Mouse (Mus musculus): ENCODE measurements around the gene Fam102a. TPM values are rescaled to one million over a fixed set of nuclear protein-coding genes. Genes with fewer than 3 reads are reported as not detected.

Fam102a gene
- polyA plus RNA-seq, 1 experiment from 2014 or later, result 15.5 TPM

DNA sequence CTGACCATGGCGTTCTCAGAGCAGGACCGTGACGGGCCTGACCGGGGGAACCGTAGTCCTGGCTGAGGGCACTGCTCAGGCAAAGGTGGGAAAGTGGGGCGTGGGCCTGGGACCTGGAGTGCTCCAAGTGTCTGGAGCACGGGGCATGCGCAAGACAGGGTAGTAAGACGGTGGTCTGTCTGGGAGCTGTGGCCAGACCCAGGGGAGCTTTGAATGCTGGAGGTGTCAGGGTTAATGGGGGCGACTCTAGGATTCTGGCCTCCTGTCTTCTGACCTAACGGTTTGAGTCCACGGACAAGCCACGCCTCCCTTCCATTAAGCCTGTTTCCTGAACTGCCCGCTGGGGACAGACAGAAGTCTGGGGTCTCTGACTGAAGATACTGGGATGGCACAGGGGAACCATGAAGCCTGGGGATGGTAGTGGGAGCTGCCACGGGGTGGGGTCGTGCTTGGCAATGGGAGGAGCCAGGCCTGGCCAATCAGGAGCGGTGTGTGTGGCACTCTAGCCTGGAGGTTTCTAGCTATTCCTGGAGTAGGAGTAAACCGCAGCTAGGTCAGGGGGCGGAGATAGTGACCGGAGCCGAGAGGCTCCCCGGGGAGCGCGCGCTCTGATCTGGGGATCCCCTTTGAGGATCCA is 73.1 kb downstream of the Fam102a start:
- WGBS, result 8% methylated on average over 25 of the region's 25 CpGs
- Histone ChIP-seq H3K9me3 (replicated peaks) (no peaks in the 10 kb centered on the region), H3K9ac (0 out of 2 replicates have a peak overlapping the region, but pooled peaks have one; percentile 19), H3K4me2 (replicated peaks) (peak overlapping the region; percentile 73), H3K36me3 (no peaks in the 10 kb centered on the region), H3K27ac (no peak overlapping the region), H3K4me3 (peak overlapping the region; percentile 59), H3K4me1 (peaks cover 29% of the 10 kb centered on the region), H3K27me3 (peaks cover 17% of the 10 kb centered on the region; the same call in 1 of the 2 replicates)
- ATAC-seq (ENCODE audit: low FRiP score), result peak; percentile 27; the same call in 1 of the 2 replicates

DNA sequence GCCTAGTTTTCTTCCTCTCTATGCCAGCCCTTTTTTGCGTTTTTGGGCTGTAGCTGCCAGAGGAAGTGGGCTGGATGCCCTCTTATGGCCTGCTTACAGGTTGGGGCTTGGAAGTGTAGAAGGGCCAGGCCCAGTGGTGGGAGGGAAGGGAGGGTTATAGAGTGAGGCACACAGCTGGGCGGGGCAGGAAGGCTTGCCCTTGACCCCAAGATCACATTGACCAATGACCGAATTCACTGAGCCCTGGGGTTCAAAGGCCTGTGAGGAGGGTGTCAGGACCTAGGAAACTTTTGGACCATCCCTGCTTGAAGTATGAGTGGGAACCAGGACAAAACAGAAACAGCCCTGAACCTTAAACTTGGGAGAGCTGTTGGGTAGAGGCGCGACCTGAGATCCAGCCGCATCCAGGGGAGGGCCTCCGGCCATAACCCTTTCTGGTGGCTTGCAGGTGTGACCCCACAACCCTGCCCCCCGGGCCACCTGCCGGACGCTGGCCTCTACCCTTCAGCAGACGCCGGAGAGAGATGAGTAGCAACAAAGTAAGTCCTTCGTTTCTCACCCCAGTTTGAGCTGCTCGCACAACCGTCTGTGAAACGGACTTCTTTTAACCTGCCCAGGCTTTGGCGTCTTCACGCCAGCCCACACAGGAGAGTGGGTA is 73.8 kb downstream of the Fam102a start:
- Histone ChIP-seq H3K36me3 (no peaks in the 10 kb centered on the region), H3K4me2 (replicated peaks) (peak overlapping the region; percentile 73), H3K27ac (peak overlapping the region; percentile 40; the same call in 1 of the 2 replicates), H3K4me1 (peaks cover 29% of the 10 kb centered on the region), H3K4me3 (peak overlapping the region; percentile 59; the same call in 1 of the 2 replicates), H3K9ac (0 out of 2 replicates have a peak overlapping the region, but pooled peaks have one; percentile 19), H3K27me3 (peaks cover 17% of the 10 kb centered on the region; the same call in 1 of the 2 replicates), H3K9me3 (replicated peaks) (no peaks in the 10 kb centered on the region)
- whole genome bisulfite sequencing, result 36% methylated on average over 18 of the region's 18 CpGs
- no peak for ATAC-seq (ENCODE audit: low FRiP score)

DNA sequence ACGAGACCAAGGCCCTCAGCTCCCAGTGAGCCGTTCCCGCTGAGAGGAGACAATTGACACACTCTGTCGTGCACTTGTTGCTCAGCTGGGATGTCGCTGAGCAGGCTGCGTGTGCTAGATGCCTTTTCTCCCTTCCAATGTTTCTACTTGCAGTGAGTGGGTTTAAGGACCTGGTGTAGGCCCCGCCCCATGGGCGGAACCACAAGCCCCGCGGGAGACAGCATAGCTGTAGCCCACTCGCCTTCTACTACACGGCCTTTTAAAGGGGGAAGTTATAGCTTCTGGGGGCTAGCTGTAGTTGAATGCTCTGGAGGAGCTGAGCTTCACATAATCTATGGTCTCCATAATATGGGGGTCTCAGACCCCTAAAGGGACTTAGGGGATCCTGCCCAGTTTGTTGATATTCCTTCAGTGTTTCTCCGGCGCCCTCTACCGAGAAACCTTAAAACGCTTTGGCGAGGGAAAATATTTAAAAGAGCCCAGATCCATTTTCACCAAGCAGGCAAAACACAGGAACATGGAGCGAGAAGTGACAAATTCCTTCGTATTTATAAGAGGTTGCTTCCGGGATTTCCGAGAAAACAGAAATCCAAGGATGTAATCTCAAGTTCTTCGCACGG is 75.6 kb downstream of the Fam102a start:
- peak overlapping the region; percentile 22 for H3K4me3 ChIP-seq
- ATAC-seq (ENCODE audit: low FRiP score), result no peak
- no peak overlapping the region for H3K9ac ChIP-seq
- peak overlapping the region; percentile 48 for H3K4me2 ChIP-seq (replicated peaks)
- WGBS, result 14% methylated on average over 23 of the region's 23 CpGs
- no peaks in the 10 kb centered on the region for H3K9me3 ChIP-seq (replicated peaks)
- H3K36me3 ChIP-seq, result peaks cover 10% of the 10 kb centered on the region; the same call in 1 of the 2 replicates
- H3K27ac ChIP-seq, result no peak overlapping the region
- peaks cover 29% of the 10 kb centered on the region for H3K4me1 ChIP-seq
- H3K27me3 ChIP-seq, result peaks cover 16% of the 10 kb centered on the region; the same call in 1 of the 2 replicates

DNA sequence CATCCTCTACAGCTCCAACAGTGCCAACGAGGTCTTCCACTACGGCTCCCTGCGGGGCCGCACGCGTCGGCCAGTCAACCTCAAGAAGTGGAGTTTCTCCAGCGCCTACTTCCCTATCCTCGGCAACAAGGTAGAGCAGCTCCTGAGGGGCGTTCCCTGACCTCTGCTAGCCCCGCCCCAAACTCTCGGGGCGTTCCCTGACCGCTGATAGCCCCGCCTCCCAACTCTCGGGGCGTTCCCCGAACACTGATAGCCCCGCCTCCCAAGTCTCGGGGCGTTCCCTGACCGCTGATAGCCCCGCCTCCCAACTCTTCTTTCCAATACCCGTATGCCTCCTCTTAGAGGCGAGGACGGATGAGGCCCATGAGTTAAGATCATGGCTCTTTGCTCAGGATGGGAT is 77.1 kb downstream of the Fam102a start:
- WGBS, result 64% methylated on average over 26 of the region's 26 CpGs
- peaks cover 10% of the 10 kb centered on the region; the same call in 1 of the 2 replicates for H3K36me3 ChIP-seq
- H3K4me2 ChIP-seq (replicated peaks), result no peak overlapping the region
- H3K9me3 ChIP-seq (replicated peaks), result no peaks in the 10 kb centered on the region
- peaks cover 24% of the 10 kb centered on the region for H3K4me1 ChIP-seq
- no peak overlapping the region for H3K9ac ChIP-seq
- no peak overlapping the region for H3K4me3 ChIP-seq
- ATAC-seq (ENCODE audit: low FRiP score), result no peak
- H3K27ac ChIP-seq, result no peak overlapping the region
- H3K27me3 ChIP-seq, result peaks cover 13% of the 10 kb centered on the region; the same call in 1 of the 2 replicates

- H3K4me1 ChIP-seq, result peaks cover 40% of the 10 kb centered on the region
- peaks cover 14% of the 10 kb centered on the region for H3K36me3 ChIP-seq
- ATAC-seq (ENCODE audit: low FRiP score), result no peak
- 80% methylated on average over 1 of the region's 1 CpGs for WGBS
- no peaks in the 10 kb centered on the region for H3K27me3 ChIP-seq
- H3K4me3 ChIP-seq, result no peak overlapping the region
- H3K9me3 ChIP-seq (replicated peaks), result no peaks in the 10 kb centered on the region
- H3K27ac ChIP-seq, result no peak overlapping the region
- H3K9ac ChIP-seq, result no peak overlapping the region
- no peak overlapping the region for H3K4me2 ChIP-seq (replicated peaks)
Observed at GRCm38 (mm10) chr2:32617109-32617508, 82.0 kb downstream of the Fam102a start.

GRCm38 (mm10) chr2:32617601-32618000 is 82.5 kb downstream of the Fam102a start:
- Histone ChIP-seq H3K4me2 (replicated peaks) (no peak overlapping the region), H3K9me3 (replicated peaks) (no peaks in the 10 kb centered on the region), H3K36me3 (peaks cover 14% of the 10 kb centered on the region), H3K9ac (no peak overlapping the region), H3K27me3 (no peaks in the 10 kb centered on the region), H3K27ac (no peak overlapping the region), H3K4me3 (no peak overlapping the region), H3K4me1 (peaks cover 40% of the 10 kb centered on the region)
- WGBS, result 86% methylated on average over 4 of the region's 4 CpGs
- ATAC-seq (ENCODE audit: low FRiP score), result no peak

- H3K27me3 ChIP-seq, result no peaks in the 10 kb centered on the region
- ATAC-seq (ENCODE audit: low FRiP score), result peak; percentile 15; the same call in 1 of the 2 replicates
- H3K4me2 ChIP-seq (replicated peaks), result no peak overlapping the region
- H3K4me3 ChIP-seq, result no peak overlapping the region
- 69% methylated on average over 9 of the region's 9 CpGs for WGBS
- peaks cover 40% of the 10 kb centered on the region for H3K4me1 ChIP-seq
- no peaks in the 10 kb centered on the region for H3K9me3 ChIP-seq (replicated peaks)
- no peak overlapping the region for H3K27ac ChIP-seq
- no peak overlapping the region for H3K9ac ChIP-seq
- peaks cover 14% of the 10 kb centered on the region for H3K36me3 ChIP-seq
Observed at GRCm38 (mm10) chr2:32618051-32618450, 82.9 kb downstream of the Fam102a start.

Other genes starting within 250 kb of the Fam102a start
- gene Golga2, start 247.9 kb upstream of the Fam102a start, polyA plus RNA-seq (2016; fragmentation: Nextera tagmentation; extraction: Ambion mirVana), result 31.5 and 31.6 TPM in 2 replicates
- gene Swi5, start 247.3 kb upstream of the Fam102a start, polyA plus RNA-seq (2016; fragmentation: Nextera tagmentation; extraction: Ambion mirVana), result 380 and 382 TPM in 2 replicates
- 59.1 and 66.3 TPM in 2 replicates for gene Ciz1, start 183.0 kb upstream of the Fam102a start, polyA plus RNA-seq (2016; fragmentation: Nextera tagmentation; extraction: Ambion mirVana)
- gene Dnm1, start 182.0 kb upstream of the Fam102a start, polyA plus RNA-seq (2016; fragmentation: Nextera tagmentation; extraction: Ambion mirVana), result 44.4 and 47.5 TPM in 2 replicates
- 62.6 and 72.8 TPM in 2 replicates for gene 1110008P14Rik, start 153.4 kb upstream of the Fam102a start, polyA plus RNA-seq (2016; fragmentation: Nextera tagmentation; extraction: Ambion mirVana)
- 0.95 and 1.2 TPM in 2 replicates for gene Lcn2, start 147.1 kb upstream of the Fam102a start, polyA plus RNA-seq (2016; fragmentation: Nextera tagmentation; extraction: Ambion mirVana)
- gene Ptges2, start 139.4 kb upstream of the Fam102a start, polyA plus RNA-seq (2016; fragmentation: Nextera tagmentation; extraction: Ambion mirVana), result 34.5 and 35.1 TPM in 2 replicates
- gene Naif1, start 84.9 kb upstream of the Fam102a start, polyA plus RNA-seq (2016; fragmentation: Nextera tagmentation; extraction: Ambion mirVana), result 5.9 and 6.2 TPM in 2 replicates
- 40.2 and 41.6 TPM in 2 replicates for gene Slc25a25, start 83.9 kb upstream of the Fam102a start, polyA plus RNA-seq (2016; fragmentation: Nextera tagmentation; extraction: Ambion mirVana)
- 110 and 117 TPM in 2 replicates for gene Dpm2, start 35.5 kb downstream of the Fam102a start, polyA plus RNA-seq (2016; fragmentation: Nextera tagmentation; extraction: Ambion mirVana)
- 4.2 and 5.0 TPM in 2 replicates for gene Pip5kl1, start 39.5 kb downstream of the Fam102a start, polyA plus RNA-seq (2016; fragmentation: Nextera tagmentation; extraction: Ambion mirVana)
- gene 9430097D07Rik, start 40.4 kb downstream of the Fam102a start, polyA plus RNA-seq (2016; fragmentation: Nextera tagmentation; extraction: Ambion mirVana), result 0.31 and 0.56 TPM in 2 replicates
- 21.5 and 22.9 TPM in 2 replicates for gene St6galnac4, start 51.8 kb downstream of the Fam102a start, polyA plus RNA-seq (2016; fragmentation: Nextera tagmentation; extraction: Ambion mirVana)
- 13.5 and 14.3 TPM in 2 replicates for gene St6galnac6, start 64.4 kb downstream of the Fam102a start, polyA plus RNA-seq (2016; fragmentation: Nextera tagmentation; extraction: Ambion mirVana)
- gene Ak1, start 86.4 kb downstream of the Fam102a start, polyA plus RNA-seq (2016; fragmentation: Nextera tagmentation; extraction: Ambion mirVana), result 40.4 and 43.2 TPM in 2 replicates
- 31.6 and 32.1 TPM in 2 replicates for gene Eng, start 111.3 kb downstream of the Fam102a start, polyA plus RNA-seq (2016; fragmentation: Nextera tagmentation; extraction: Ambion mirVana)
- 19.5 and 20.1 TPM in 2 replicates for gene Fpgs, start 168.8 kb downstream of the Fam102a start, polyA plus RNA-seq (2016; fragmentation: Nextera tagmentation; extraction: Ambion mirVana)
- 99.0 and 101 TPM in 2 replicates for gene Cdk9, start 177.7 kb downstream of the Fam102a start, polyA plus RNA-seq (2016; fragmentation: Nextera tagmentation; extraction: Ambion mirVana)
- gene Sh2d3c, start 185.7 kb downstream of the Fam102a start, polyA plus RNA-seq (2016; fragmentation: Nextera tagmentation; extraction: Ambion mirVana), result 33.5 and 34.8 TPM in 2 replicates
- gene 6330409D20Rik, start 205.7 kb downstream of the Fam102a start, polyA plus RNA-seq (2016; fragmentation: Nextera tagmentation; extraction: Ambion mirVana), result 1.6 and 2.0 TPM in 2 replicates
- gene Tor2a, start 221.9 kb downstream of the Fam102a start, polyA plus RNA-seq (2016; fragmentation: Nextera tagmentation; extraction: Ambion mirVana), result 52.1 and 55.9 TPM in 2 replicates
- gene Ttc16, start 240.3 kb downstream of the Fam102a start, polyA plus RNA-seq (2016; fragmentation: Nextera tagmentation; extraction: Ambion mirVana), result 0.63 and 1.1 TPM in 2 replicates
- 4.6 and 5.6 TPM in 2 replicates for gene Ptrh1, start 240.5 kb downstream of the Fam102a start, polyA plus RNA-seq (2016; fragmentation: Nextera tagmentation; extraction: Ambion mirVana)
- gene Cfap157, start 249.1 kb downstream of the Fam102a start, polyA plus RNA-seq (2016; fragmentation: Nextera tagmentation; extraction: Ambion mirVana), result 0.85 and 1.5 TPM in 2 replicates

All from hindbrain, embryonic 12.5 days (tissue).